Mouse (Mus musculus) MEL-GATA-1-ER (cell line): ENCODE data around the gene Zfp541.

Experiments used
- DNase-seq: peaks from one replicate; pipeline ENCODE4 v3.0.0-alpha.2; 2012; ENCODE audit warnings: low read depth; ENCODE audit errors: extremely low read depth

Zfp541 gene

GRCm38 (mm10) chr7:16120262-16120600, 58.6 kb downstream of the Zfp541 start:
- DNase-seq, result no peak

- no peak for DNase-seq
These were observed 64.2 kb downstream of the Zfp541 start for GRCm38 (mm10) chr7:16125829-16126228.

DNA sequence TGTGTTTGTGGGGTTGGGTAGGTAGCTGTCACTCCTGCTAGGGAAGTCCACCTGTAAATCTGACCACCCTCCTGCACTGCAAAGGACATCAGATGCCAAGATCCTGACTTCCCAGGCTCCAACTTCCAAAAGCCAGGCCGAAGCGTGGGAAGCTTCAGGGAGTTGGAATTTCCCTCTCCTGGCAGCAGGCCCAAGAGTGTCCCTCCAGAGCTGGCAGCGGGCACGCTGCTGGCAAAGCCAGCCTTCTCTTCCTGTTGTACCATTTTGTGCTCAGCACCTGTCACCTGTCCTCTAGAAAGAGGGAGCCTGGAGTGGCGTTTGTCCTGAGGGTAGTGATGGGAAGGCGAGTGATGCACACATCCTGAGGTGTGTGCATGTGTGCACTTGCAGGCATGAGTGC, 66.7 kb downstream of the Zfp541 start:
- no peak for DNase-seq

- no peak for DNase-seq
These were observed 67.3 kb downstream of the Zfp541 start for GRCm38 (mm10) chr7:16128899-16129298.

GRCm38 (mm10) chr7:16129421-16129845, 67.8 kb downstream of the Zfp541 start, which contains the start of gene Slc8a2:
Gene Slc8a2 (plus strand): TSS chr7:16129826.
- DNase-seq, result no peak

- DNase-seq, result no peak
These were observed 68.5 kb downstream of the Zfp541 start for GRCm38 (mm10) chr7:16129846-16130691.

DNA sequence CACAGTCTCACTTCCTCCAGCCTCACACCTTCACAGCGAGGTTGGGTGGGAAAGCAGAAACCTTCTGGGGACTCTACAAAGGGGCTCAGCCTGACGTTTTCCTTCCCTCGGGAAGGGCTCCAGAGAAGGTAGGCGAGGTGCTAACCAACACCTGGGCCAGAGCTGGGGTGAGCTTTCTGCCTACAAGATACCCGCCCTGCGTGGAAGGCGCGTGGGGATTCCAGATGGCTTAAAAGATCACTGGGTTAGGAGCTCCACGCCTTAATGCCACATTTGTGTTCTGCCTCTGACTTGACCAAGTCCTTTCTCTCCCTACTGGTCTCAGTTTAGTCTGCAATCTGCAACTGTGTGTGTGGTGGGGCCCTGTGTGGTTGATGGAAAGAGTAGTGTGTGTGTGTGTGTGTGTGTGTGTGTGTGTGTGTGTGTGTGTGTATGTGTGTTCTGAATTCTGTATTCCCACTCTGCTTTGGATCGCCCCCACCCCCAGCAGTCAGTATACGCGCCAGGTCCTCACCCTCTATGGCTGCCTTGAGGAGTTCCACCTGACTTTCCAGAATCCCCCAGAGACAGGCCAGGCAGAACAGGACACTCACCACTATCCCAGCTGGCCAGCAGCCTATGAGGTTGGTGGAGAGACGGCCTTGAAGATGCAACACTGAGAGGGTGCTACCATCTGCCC, 69.5 kb downstream of the Zfp541 start:
- DNase-seq, result no peak

- no peak for DNase-seq
These were observed 70.6 kb downstream of the Zfp541 start for GRCm38 (mm10) chr7:16132161-16132581.

DNA sequence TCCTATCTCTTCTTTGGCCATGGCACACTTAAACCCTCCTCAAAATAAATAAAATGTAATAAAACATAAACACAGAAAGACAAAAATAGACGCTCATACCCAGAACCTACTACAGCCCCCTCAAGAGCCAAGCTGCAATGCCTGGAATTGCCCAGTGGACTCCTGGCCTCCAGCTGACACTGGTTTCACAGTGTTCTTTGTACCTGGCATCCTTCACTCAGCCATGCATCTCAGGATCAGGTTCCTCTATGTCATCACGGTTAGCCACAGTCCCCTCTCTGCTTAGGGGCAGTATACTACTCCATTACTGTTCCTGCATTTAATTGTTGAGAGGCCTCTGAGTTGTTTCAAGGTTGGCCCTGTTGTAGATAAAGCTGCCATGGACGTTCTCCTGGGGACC, 71.3 kb downstream of the Zfp541 start:
- DNase-seq, result no peak

- no peak for DNase-seq
These were observed 72.1 kb downstream of the Zfp541 start for GRCm38 (mm10) chr7:16133691-16134090.

DNA sequence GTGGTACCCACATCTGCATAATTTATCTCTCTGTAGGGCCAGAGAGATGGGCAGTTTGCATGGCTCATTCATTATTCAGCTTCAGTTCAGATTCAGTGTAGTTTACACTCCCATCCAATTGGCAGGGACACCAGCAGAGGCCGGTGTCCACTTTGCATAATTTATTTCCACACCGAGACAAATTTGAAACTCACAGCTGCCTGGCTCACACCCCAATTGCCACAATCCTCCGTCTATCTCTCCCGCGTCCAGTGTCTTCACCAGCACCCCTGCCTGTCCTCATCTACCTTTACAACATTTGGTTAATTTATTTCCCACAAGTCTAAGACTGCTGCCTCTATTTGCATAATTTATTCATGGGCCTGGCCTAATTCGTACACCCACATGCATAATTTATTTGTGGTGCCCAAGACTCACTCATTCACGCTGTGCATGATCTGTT, 73.4 kb downstream of the Zfp541 start:
- no peak for DNase-seq
